Mouse (Mus musculus): ENCODE measurements around the gene Zfp282. TPM values are rescaled to one million over a fixed set of nuclear protein-coding genes. Genes with fewer than 3 reads are reported as not detected.

Zfp282 gene
- polyA plus RNA-seq (2015; fragmentation: Illumina TruSeq; extraction: RNeasy Lipid Tissue Mini Kit (QIAGEN cat#74804); ENCODE audit: low read depth, low replicate concordance): 6.8 TPM

DNA sequence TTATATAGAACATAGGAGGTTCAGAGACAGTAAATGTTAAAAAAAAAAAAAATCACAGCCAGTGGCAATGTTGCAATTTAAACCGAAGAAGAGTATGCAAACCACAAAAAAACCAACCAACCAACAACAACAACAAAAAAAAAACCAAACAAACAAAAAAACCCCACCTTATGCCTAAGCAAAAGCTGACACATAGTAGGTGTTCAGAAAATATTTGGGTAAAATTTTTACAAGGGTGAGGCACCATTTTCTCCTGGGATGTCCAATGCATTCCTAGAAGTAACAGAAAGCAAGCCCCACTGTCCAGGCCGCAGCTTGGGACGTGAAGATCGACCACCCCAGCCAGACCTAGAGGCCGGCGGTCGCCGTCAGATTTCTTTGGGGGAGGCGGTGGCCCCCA, at the start of gene Zfp282:
Gene Zfp282 (plus strand): TSS at position 147 of the 400 bp plus-strand sequence.

DNA sequence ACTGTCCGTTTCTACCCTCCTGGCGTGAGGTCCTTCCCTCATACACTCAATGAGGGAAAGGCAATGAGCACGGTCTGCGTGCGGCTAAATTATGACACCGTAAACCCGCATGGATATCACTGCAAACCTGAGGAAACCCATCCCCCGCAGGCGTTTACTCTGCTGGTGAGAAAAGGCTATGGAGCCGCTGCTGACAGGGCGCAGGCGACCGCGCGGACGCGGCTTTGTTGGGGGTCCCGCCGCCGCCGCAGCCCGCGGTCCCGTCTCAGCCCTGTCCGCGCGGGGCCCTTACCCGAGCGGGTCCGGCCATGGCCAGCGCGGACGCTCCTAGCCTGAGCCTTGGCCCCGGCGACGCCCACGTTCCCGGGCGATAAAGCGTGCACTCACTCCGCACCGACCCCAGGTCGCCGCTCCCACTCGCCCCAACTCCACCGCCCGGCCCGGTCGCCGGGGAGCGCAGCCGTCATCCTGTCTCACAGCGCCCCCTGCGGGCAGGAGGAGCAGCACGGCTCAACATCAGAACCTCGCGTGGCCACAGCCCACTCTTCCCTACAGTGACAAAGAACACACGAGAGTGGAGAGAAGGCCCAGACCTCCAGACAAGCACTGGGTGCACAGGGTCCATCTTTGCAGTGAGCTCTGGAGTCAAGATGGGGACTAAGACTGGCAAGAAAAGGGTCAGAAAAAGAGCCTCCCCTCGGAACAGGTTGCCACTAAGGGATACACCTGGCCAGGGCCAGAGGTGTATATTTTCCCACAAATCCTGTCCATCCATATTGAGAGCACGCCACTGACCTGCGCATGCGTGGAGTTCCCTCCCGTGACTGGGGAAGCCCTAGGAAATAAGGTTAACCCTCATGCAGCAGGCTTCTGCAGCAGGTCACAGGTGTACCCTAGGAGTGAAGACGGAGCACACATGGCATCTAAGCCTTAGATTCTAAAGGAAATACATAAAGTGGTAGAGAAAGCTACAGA, 46.6 kb upstream of the Zfp282 start, which contains the start of gene Zfp786:
Gene Zfp786 (minus strand): TSS at position 764 of the 975 bp plus-strand sequence.

DNA sequence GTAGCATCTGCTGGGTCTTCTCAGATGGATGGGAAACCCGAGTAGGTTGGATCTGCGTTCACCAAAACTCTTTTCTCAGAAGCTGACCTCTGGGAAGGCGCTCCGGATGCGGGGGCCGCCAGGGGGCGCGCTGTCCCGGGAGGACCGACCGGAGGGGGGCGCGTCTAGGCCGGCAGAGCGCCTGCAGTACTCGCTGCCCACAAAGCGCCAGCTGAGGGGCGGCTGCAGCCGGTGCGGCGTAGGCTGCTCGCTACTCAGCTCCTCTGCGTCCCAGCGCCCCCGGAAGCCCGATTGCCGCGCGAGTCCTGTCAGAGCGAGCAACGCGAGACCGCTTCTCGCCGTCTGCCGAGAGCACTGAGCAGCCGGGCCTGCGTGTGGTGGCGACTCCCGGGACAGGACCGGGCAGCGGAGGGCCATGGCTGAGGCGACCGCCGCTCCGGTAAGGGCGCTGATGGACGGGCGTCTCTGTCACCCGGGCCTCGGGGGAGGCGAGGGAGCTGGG, 41.5 kb upstream of the Zfp282 start, which contains the start of gene Zfp398:
Gene Zfp398 (plus strand): TSS at position 180 of the 502 bp plus-strand sequence.

DNA sequence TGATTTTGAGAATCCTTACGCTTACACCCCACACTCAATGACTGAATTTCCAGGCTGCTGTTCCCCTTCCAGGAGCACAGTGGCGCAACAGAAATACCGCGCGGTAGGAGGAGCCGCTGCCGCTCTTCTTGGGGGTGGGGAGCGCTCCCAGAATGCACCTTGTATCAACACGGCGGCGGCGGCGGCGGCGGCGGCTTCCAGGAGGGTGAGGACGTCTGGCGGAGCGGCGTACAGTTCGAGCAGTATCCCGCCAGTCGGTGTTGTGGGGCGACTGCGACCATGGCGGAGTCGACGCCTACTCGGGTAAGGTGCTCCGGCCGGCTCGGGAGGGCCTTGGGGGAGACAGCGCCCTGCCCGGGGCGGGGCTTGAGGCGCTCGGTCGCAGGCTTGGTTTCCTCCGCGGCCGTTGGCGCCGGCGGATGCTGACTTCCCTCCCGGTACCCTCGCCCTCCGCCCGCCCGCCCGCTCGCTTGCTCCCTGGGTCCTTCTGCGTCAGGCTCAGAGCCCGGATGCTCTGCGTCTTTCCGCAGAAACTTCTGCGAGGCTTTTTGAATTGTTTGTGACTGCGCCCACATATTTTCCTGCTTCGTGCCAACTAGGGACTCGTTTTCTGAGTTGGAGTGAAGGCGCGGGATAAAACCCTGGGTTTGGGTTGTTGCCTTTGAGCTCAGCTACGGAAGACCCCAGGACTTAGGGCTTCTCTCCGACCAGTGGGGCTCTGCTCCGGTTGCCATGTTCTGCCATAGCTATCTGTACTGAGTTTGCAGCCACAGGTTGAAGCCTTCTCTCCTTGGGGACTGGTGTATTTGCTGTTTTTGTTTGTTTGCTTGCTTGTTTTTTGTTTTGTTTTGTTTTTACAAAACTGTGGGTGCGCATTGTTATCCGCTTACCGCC, 43.7 kb downstream of the Zfp282 start, which contains the start of gene Zfp212:
Gene Zfp212 (plus strand): TSS at position 30 of the 894 bp plus-strand sequence.

DNA sequence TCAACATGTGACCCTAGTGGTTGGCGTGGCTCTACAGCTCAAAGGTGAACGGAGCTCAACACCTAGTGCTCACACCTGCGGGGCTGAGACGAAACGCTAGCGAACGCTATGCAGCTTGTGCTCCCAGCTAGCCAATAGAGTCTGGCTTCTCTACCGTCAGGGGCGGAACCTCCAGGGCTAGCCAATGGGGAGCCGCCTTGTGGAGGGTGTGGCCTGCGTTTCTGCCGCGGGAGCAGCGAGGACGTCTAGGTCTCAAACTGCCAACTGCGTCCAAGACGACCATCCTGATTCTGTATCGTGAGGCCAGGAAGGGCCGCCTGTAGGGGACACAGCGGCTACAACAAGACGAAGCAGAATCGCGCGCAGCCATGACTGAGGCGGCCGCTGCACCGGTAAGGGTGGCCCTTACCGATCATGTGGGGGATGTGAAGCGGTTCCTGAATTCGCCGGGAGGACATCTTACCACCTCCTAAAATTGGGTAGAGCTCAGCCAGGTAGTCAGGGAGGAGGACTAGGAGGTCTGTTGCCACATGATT, 76.3 kb downstream of the Zfp282 start, which contains the start of gene Zfp956:
Gene Zfp956 (plus strand): TSS at position 200 of the 536 bp plus-strand sequence.

Other genes starting within 250 kb of the Zfp282 start
- 43.0 TPM for gene Pdia4, start 63.8 kb upstream of the Zfp282 start, polyA plus RNA-seq (2015; fragmentation: Illumina TruSeq; extraction: RNeasy Lipid Tissue Mini Kit (QIAGEN cat#74804); ENCODE audit: low read depth, low replicate concordance)
- gene Zfp786, start 46.3 kb upstream of the Zfp282 start, polyA plus RNA-seq (2015; fragmentation: Illumina TruSeq; extraction: RNeasy Lipid Tissue Mini Kit (QIAGEN cat#74804); ENCODE audit: low read depth, low replicate concordance): 3.2 TPM
- gene Zfp398, start 41.5 kb upstream of the Zfp282 start, polyA plus RNA-seq (2015; fragmentation: Illumina TruSeq; extraction: RNeasy Lipid Tissue Mini Kit (QIAGEN cat#74804); ENCODE audit: low read depth, low replicate concordance): 11.1 TPM
- gene Zfp212, start 43.3 kb downstream of the Zfp282 start, polyA plus RNA-seq (2015; fragmentation: Illumina TruSeq; extraction: RNeasy Lipid Tissue Mini Kit (QIAGEN cat#74804); ENCODE audit: low read depth, low replicate concordance): 10.9 TPM
- 16.6 TPM for gene Zfp956, start 76.2 kb downstream of the Zfp282 start, polyA plus RNA-seq (2015; fragmentation: Illumina TruSeq; extraction: RNeasy Lipid Tissue Mini Kit (QIAGEN cat#74804); ENCODE audit: low read depth, low replicate concordance)
- gene Zfp777, start 171.7 kb downstream of the Zfp282 start, polyA plus RNA-seq (2015; fragmentation: Illumina TruSeq; extraction: RNeasy Lipid Tissue Mini Kit (QIAGEN cat#74804); ENCODE audit: low read depth, low replicate concordance): 21.3 TPM
- gene Zfp746, start 209.4 kb downstream of the Zfp282 start, polyA plus RNA-seq (2015; fragmentation: Illumina TruSeq; extraction: RNeasy Lipid Tissue Mini Kit (QIAGEN cat#74804); ENCODE audit: low read depth, low replicate concordance): 18.6 TPM

Measured in brain, adult 10 weeks (tissue).